31 mouse cellular contexts compared by ENCODE assay signal in the genomic region with DNA sequence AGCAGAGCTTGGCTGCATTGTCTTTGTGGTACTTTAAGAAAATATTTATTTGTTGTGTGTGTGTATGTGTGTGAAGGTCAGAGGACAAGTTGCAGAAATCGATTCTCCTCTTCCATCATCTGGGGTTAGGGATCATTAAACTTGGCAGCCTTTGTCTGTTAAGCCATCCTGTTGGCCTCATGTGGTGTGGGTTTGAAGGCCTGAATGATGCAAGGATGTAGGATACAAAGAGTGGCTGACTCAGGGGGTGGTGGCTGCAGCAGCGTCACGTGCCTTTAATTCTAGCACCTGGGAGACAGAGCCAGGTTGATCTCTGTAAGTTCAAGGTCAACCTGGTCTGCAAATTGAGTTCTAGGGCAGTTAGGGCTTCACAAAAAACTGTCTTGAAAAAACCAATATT. TPM values are rescaled to one million over a fixed set of nuclear protein-coding genes. Genes with fewer than 3 reads are reported as not detected.
"Had no signal": no experiment of that assay in that cellular context is flagged by ENCODE, and none has a peak within 500 bp of the region (broad histone marks: within the 10 kb centered on the region; RNA-seq: fewer than 3 reads in every experiment).

No protein-coding gene starts in this region.

- H3K36me3 ChIP-seq: limb, embryonic 12.5 days; limb, embryonic 15.5 days; lung, embryonic 15.5 days; midbrain, embryonic 10.5 days; midbrain, embryonic 13.5 days; neural tube, embryonic 13.5 days had no signal

- H3K4me3 ChIP-seq: limb, embryonic 12.5 days; limb, embryonic 15.5 days; lung, embryonic 15.5 days; megakaryocyte, embryonic 14.5 days; midbrain, embryonic 10.5 days; midbrain, embryonic 13.5 days; myocyte; neural tube, embryonic 13.5 days had no signal

- H3K4me1 ChIP-seq: limb, embryonic 12.5 days; limb, embryonic 15.5 days; megakaryocyte, embryonic 14.5 days; midbrain, embryonic 10.5 days; midbrain, embryonic 13.5 days; neural tube, embryonic 13.5 days had no signal

- ATAC-seq: midbrain, embryonic 13.5 days; midbrain, embryonic 16.5 days had no signal

- H3K27me3 ChIP-seq: limb, embryonic 12.5 days; limb, embryonic 15.5 days; lung, embryonic 15.5 days; megakaryocyte, embryonic 14.5 days; midbrain, embryonic 13.5 days; neural tube, embryonic 13.5 days had no signal

- H3K4me2 ChIP-seq: limb, embryonic 12.5 days; limb, embryonic 15.5 days; lung, embryonic 15.5 days; midbrain, embryonic 13.5 days; neural tube, embryonic 13.5 days had no signal

- H3K27ac ChIP-seq: kidney, postnatal 0 days; limb, embryonic 12.5 days; limb, embryonic 15.5 days; liver, embryonic 14.5 days; lung, embryonic 15.5 days; midbrain, embryonic 10.5 days; midbrain, embryonic 13.5 days; neural tube, embryonic 13.5 days had no signal

- H3K9ac ChIP-seq: limb, embryonic 12.5 days; limb, embryonic 15.5 days; liver, embryonic 14.5 days; lung, embryonic 15.5 days; midbrain, embryonic 13.5 days; neural tube, embryonic 13.5 days had no signal

- DNase-seq: kidney, adult 2 months; kidney, postnatal 25 days; left cerebral cortex, postnatal 4 days; lung, adult 18-20 months; lung, postnatal 10 days; lung, postnatal 36 days; thymus, adult 18-20 months; thymus, postnatal 36 days had no signal

- H3K9me3 ChIP-seq: limb, embryonic 15.5 days; megakaryocyte, embryonic 14.5 days; midbrain, embryonic 10.5 days; neural tube, embryonic 13.5 days had no signal

RNA-seq across cellular contexts. Expression of gene Gm11077, which starts 16.5 kb away (rescaled TPM):
- total RNA-seq: layer of hippocampus, adult 18-20 months; layer of hippocampus, postnatal 14 days; left cerebral cortex, adult 8-10 months; left cerebral cortex, postnatal 14 days; left cerebral cortex, postnatal 4 days; monocyte, adult 5-6 weeks; neutrophil, adult 5-6 weeks had no signal
- polyA plus RNA-seq: kidney, adult 2 months; kidney, embryonic 14.5 days; kidney, postnatal 0 days; limb, embryonic 12.5 days; limb, embryonic 15.5 days; liver, embryonic 14.5 days; lung, embryonic 15.5 days; midbrain, embryonic 10.5 days; midbrain, embryonic 13.5 days; midbrain, embryonic 16.5 days; myocyte; neural tube, embryonic 13.5 days; small intestine, adult 2 months; spleen, adult 2 months; stomach, embryonic 16.5 days; testis, adult 2 months; urinary bladder, adult 2 months had no signal
